Mouse (Mus musculus): ENCODE results near the gene H2afy. TPM values are rescaled to one million over a fixed set of nuclear protein-coding genes. Genes with fewer than 3 reads are reported as not detected.
"Not testable (repeated sequence)": the region's sequence is repeated elsewhere in the genome, so short reads cannot be mapped to it uniquely, and the experiment has no call there.

Gene H2afy
- polyA plus RNA-seq, 1 experiment, result 408 TPM

DNA sequence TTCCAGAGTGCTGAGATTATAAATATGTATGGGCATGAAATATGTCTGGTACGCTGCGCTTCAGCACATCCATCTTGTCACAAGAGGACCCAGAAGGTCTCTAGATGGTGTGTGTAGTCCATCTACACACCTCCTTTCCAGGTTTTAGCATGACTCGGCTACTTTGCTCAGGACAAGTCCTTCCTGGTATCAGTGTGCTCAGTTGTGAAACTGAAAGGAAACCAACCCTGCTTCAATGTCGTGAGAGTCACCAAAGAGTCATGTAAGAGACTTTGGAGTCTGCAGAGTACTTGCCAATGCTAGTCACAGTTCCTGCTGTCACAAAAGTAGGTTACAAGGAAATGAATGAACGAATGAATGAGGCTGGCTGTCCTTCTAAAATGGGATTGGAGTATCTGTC is 80.4 kb downstream of the H2afy start:
- TF ChIP-seq CTCF (IDR thresholded peaks at IDR 0.05; ENCODE audit: insufficient read depth, low read depth, low read length), result no peak
- no peak for TF ChIP-seq POLR2A (IDR thresholded peaks at IDR 0.05; ENCODE audit: insufficient read depth, low read depth, low read length)
- 88% methylated on average over 5 of the region's 5 CpGs for whole genome bisulfite sequencing
- Histone ChIP-seq H3K4me1 (ENCODE audit: control insufficient read depth, insufficient read depth, low read length) (peaks cover 4% of the 10 kb centered on the region; the same call in 1 of the 2 replicates), H3K27ac (ENCODE audit: insufficient read depth, low read depth, low read length) (no peak overlapping the region), H3K4me3 (ENCODE audit: insufficient read depth, low read depth, low read length) (no peak overlapping the region)

DNA sequence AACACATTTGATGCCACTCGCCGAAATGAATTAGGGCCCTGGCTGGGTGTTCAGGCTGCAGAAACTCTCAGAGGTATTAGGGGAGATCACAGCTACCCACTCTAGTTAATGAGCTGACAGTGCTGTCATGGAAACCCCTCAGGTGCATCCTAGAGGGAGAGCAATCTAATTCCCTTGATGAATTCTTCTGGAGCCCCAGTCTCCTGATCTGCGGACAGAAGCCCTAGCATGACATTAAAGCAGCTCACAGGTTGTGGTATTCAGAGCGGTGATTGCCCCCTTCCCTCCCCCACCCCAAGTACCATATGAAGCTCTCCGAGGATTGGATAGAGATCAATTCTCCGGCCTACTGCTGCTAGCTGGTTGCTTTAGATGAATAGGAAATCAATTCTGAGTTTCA is 82.1 kb downstream of the H2afy start:
- WGBS, result 85% methylated on average over 6 of the region's 6 CpGs

DNA sequence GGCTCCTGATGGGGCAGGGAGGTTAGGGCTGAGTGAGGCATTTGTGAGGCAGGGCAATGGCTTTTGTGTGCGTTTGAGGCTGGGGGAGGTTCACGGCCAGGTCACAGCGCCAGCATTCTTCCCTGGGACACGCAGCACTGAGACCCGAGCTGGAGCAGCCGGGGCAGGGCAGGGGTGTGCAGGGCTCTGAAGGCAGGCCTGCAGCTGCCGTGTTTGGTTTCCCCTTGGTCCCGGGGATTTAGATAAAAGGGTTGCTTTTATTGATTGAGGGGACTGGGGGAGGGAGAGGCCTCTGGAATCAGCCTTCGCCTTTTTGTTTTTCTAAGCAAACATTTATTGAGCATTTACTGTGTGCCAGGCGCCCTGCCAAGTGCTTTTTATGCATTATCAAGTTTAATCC is 83.4 kb downstream of the H2afy start:
- no peak overlapping the region for H3K4me3 ChIP-seq (ENCODE audit: insufficient read depth, low read depth, low read length)
- H3K4me1 ChIP-seq (ENCODE audit: control insufficient read depth, insufficient read depth, low read length), result peaks cover 4% of the 10 kb centered on the region; the same call in 1 of the 2 replicates
- 33% methylated on average over 10 of the region's 10 CpGs for WGBS
- no peak overlapping the region for H3K27ac ChIP-seq (ENCODE audit: insufficient read depth, low read depth, low read length)
- no peak for TF ChIP-seq CTCF (IDR thresholded peaks at IDR 0.05; ENCODE audit: insufficient read depth, low read depth, low read length)
- no peak for TF ChIP-seq POLR2A (IDR thresholded peaks at IDR 0.05; ENCODE audit: insufficient read depth, low read depth, low read length)

More for the DNA sequence above, 82.1 kb downstream of the H2afy start:
- Histone ChIP-seq H3K27ac (ENCODE audit: insufficient read depth, low read depth, low read length) (no peak overlapping the region), H3K4me3 (ENCODE audit: insufficient read depth, low read depth, low read length) (no peak overlapping the region), H3K4me1 (ENCODE audit: control insufficient read depth, insufficient read depth, low read length) (peaks cover 4% of the 10 kb centered on the region; the same call in 1 of the 2 replicates)
- no peak for TF ChIP-seq CTCF (IDR thresholded peaks at IDR 0.05; ENCODE audit: insufficient read depth, low read depth, low read length)
- TF ChIP-seq POLR2A (IDR thresholded peaks at IDR 0.05; ENCODE audit: insufficient read depth, low read depth, low read length), result no peak

DNA sequence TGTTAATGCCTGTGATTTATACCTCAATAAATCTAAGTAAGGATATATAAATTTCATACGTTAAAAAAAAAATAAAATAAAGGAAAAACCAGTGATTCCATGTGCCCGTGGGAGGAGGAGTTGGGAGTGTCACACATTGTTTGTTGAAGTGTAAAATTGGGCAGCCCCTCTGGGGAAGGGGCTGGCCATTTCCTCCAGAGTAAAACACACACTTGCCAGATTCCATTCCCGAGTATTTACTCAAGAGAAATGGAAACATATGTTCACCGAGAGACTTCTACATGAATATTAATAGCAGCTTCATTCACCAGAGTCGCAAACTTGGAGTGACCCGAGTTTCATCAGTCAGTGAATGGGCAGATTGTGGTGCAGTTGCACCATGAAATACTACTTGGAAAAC is 85.9 kb downstream of the H2afy start:
- Histone ChIP-seq H3K27ac (ENCODE audit: insufficient read depth, low read depth, low read length) (no peak overlapping the region), H3K4me1 (ENCODE audit: control insufficient read depth, insufficient read depth, low read length) (peaks cover 4% of the 10 kb centered on the region; the same call in 1 of the 2 replicates), H3K4me3 (ENCODE audit: insufficient read depth, low read depth, low read length) (no peak overlapping the region)
- 33% methylated on average over 6 of the region's 6 CpGs for WGBS
- TF ChIP-seq POLR2A (IDR thresholded peaks at IDR 0.05; ENCODE audit: insufficient read depth, low read depth, low read length) (no peak), CTCF (IDR thresholded peaks at IDR 0.05; ENCODE audit: insufficient read depth, low read depth, low read length) (no peak)

DNA sequence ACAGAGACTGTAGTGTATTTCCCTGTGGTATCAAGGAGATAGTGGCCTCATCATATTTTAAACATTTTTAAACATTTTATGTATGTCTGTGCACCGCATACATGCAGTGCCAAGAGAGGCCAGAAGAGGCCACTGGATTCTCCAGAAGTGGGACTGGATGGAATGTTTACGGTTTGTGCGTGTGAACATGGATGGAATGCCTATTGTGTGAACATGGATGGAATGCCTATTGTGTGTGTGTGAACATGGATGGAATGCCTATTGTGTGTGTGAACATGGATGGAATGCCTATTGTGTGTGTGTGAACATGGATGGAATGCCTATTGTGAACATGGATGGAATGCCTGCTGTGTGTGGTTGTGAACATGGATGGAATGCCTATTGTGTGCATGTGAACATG is 93.9 kb downstream of the H2afy start:
- no peak overlapping the region for H3K27ac ChIP-seq (ENCODE audit: insufficient read depth, low read depth, low read length)
- TF ChIP-seq CTCF (IDR thresholded peaks at IDR 0.05; ENCODE audit: insufficient read depth, low read depth, low read length) (no peak), POLR2A (IDR thresholded peaks at IDR 0.05; ENCODE audit: insufficient read depth, low read depth, low read length) (no peak)
- no peaks in the 10 kb centered on the region for H3K4me1 ChIP-seq (ENCODE audit: control insufficient read depth, insufficient read depth, low read length)
- whole genome bisulfite sequencing, result 91% methylated on average over 3 of the region's 3 CpGs
- H3K4me3 ChIP-seq (ENCODE audit: insufficient read depth, low read depth, low read length), result no peak overlapping the region

DNA sequence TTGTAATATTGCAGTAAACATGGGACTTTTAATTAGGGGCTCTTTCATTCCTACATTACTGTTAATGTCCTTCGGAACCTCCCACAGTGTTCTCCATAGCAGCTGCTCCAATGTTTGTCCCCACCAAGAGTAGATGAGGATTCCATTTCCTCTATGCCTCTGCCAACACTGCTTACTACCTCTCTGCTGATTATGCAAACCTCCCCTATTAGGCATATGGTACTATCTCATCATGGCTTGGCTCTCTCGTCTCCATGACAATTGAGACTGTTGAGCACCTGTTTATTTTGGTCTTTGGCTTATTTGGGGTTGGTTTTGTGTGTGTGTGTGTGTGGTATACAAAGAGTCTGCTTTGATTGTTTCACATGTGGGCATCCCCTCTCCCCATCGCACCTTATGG is 95.5 kb downstream of the H2afy start:
- Histone ChIP-seq H3K4me1 (ENCODE audit: control insufficient read depth, insufficient read depth, low read length) (no peaks in the 10 kb centered on the region), H3K4me3 (ENCODE audit: insufficient read depth, low read depth, low read length) (no peak overlapping the region), H3K27ac (ENCODE audit: insufficient read depth, low read depth, low read length) (no peak overlapping the region)
- WGBS, result 60% methylated on average over 3 of the region's 3 CpGs
- TF ChIP-seq CTCF (IDR thresholded peaks at IDR 0.05; ENCODE audit: insufficient read depth, low read depth, low read length) (no peak), POLR2A (IDR thresholded peaks at IDR 0.05; ENCODE audit: insufficient read depth, low read depth, low read length) (no peak)

DNA sequence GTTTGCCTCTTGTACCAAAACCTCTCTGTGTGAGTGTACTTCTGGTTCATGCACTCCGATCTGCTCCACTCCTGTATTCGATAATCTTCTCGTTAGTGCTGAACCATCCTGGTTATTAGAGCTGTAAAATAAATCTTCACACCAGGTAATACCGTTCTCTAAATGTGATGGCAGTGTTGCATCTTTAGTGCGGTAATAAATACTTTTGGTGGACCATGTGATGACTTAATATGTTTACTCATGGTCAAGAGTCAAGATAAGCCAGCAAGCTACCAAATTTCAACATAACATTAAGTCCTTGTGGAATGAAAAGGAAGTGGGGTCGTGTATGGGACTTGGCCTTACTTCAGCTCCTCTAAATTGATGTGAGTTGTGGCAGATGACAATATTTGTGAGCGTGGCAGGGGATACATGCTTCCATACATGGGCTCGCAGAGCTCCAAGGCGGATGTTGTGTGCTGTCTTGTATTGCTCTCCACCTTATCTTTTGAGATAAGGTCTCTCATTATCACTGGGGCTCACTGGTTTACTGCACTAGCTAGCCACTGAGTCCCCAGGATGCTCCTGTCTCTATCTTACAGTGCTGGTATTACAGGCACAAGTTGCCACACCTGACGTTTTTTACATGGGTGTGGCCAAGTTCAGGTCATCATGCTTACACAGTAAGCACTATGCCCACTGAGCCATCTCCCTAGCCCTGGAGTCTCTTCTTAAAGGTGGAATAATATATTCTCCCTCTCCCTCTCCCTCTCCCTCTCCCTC is 96.4 kb downstream of the H2afy start:
- H3K4me1 ChIP-seq (ENCODE audit: control insufficient read depth, insufficient read depth, low read length), result no peaks in the 10 kb centered on the region
- H3K27ac ChIP-seq (ENCODE audit: insufficient read depth, low read depth, low read length), result no peak overlapping the region
- TF ChIP-seq CTCF (IDR thresholded peaks at IDR 0.05; ENCODE audit: insufficient read depth, low read depth, low read length), result no peak
- TF ChIP-seq POLR2A (IDR thresholded peaks at IDR 0.05; ENCODE audit: insufficient read depth, low read depth, low read length), result no peak
- WGBS, result 82% methylated on average over 10 of the region's 10 CpGs
- H3K4me3 ChIP-seq (ENCODE audit: insufficient read depth, low read depth, low read length), result no peak overlapping the region

DNA sequence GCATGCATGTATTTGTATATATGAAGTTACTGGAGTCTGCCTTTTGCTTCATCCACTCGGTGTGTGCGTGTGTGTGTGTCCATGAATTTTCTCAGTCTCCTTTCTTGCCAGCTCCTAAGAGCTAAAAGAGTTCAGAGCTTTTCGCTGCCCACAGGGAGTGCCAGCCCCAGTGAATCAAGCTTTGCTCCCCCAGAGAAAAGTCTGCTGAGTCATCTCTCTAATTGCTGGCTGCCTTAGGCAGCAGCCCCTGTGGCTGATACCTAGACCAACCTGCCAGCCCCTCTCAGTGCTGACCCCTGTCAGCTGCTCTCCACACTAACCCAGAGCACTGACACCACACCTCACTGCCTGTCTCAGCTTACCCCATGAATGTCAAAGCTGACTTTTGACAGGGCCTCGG is 107.2 kb downstream of the H2afy start:
- peaks cover 3% of the 10 kb centered on the region for H3K4me1 ChIP-seq (ENCODE audit: control insufficient read depth, insufficient read depth, low read length)
- H3K4me3 ChIP-seq (ENCODE audit: insufficient read depth, low read depth, low read length), result no peak overlapping the region
- 48% methylated on average over 4 of the region's 4 CpGs for WGBS
- TF ChIP-seq CTCF (IDR thresholded peaks at IDR 0.05; ENCODE audit: insufficient read depth, low read depth, low read length) (no peak), POLR2A (IDR thresholded peaks at IDR 0.05; ENCODE audit: insufficient read depth, low read depth, low read length) (no peak)
- H3K27ac ChIP-seq (ENCODE audit: insufficient read depth, low read depth, low read length), result no peak overlapping the region

DNA sequence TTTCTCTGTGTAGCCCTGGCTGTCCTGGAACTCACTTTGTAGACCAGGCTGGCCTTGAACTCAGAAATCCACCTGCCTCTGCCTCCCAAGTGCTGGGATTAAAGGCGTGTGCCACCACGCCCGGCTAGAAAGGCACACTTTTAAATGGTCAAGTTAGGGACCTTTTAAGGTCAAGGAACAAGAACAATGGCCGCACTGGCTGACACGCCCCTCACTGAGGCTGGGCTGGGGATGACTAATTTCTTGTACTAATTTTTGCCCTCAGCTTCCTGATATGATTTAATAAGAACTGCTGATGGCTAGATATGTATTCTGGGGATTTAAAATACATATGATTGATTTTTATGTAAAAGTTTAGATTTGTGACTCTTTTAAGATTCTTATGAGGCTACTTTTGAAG is 108.2 kb downstream of the H2afy start:
- 84% methylated on average over 5 of the region's 5 CpGs for WGBS
- not testable (repeated sequence) for H3K27ac ChIP-seq (ENCODE audit: insufficient read depth, low read depth, low read length); H3K4me3 ChIP-seq (ENCODE audit: insufficient read depth, low read depth, low read length); H3K4me1 ChIP-seq (ENCODE audit: control insufficient read depth, insufficient read depth, low read length)

All from olfactory bulb, adult 2 months (tissue).